Comparison of ENCODE assay signal across 16 mouse cellular contexts in the genomic region with DNA sequence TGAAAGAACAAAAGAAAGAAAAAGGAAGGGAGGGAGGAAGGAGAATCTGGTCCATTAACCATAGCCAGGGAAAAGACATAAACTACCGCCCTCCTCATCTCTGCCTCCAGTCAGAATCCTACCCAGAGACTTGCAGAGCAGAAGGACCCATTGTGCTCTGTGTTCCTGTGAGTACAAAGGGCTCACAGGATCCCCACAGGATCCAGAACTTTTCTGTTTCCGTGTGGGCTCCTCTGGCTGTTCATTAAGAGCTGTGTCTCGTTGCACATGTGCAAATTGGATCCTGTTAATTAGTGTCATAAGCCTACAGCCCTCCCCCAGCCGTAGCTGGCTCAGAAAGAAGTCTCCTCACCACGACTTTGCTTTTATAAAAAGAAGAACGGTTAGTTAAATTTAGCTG. TPM values are rescaled to one million over a fixed set of nuclear protein-coding genes. Genes with fewer than 3 reads are reported as not detected.
DNase-seq lines count a peak whose midpoint lies in the region; ATAC-seq and TF ChIP-seq lines count a peak whose summit lies in the region.
"Had no signal": no experiment of that assay in that cellular context is flagged by ENCODE, and none has a peak within 500 bp of the region (broad histone marks: within the 10 kb centered on the region; RNA-seq: fewer than 3 reads in every experiment).

No protein-coding gene starts in this region.

- ATAC-seq in forebrain, embryonic 13.5 days = peak; percentile 66
- no peak for ATAC-seq in midbrain, postnatal 0 days (ENCODE audit: low FRiP score)
- ATAC-seq in CD4-positive, CD25-positive, alpha-beta regulatory T cell, adult 4 months = no peak
- ATAC-seq: liver, embryonic 12.5 days; Patski had no signal

- H3K27me3 ChIP-seq in forebrain, embryonic 13.5 days = no peaks in the 10 kb centered on the region
- H3K27me3 ChIP-seq in midbrain, postnatal 0 days (ENCODE audit: insufficient read depth, low read length) = no peaks in the 10 kb centered on the region
- H3K27me3 ChIP-seq: liver, embryonic 12.5 days; Patski had no signal

- H3K36me3 ChIP-seq in forebrain, embryonic 13.5 days (ENCODE audit: poor library complexity, severe bottlenecking) = peaks cover 73% of the 10 kb centered on the region
- peaks cover 49% of the 10 kb centered on the region for H3K36me3 ChIP-seq in midbrain, postnatal 0 days (ENCODE audit: insufficient read depth, low read length)

- DNase-seq in layer of hippocampus, adult 2 months (ENCODE audit: low spot score in 2 of 2) = no peak
- no peak for DNase-seq in layer of hippocampus, adult 8-10 months (ENCODE audit: low spot score in 2 of 2)
- DNase-seq in kidney, adult 8-10 months = peak; percentile 74 to 77
- DNase-seq in midbrain, postnatal 0 days (ENCODE audit: low spot score) = peak; percentile 44
- DNase-seq in frontal cortex, postnatal 10 days (ENCODE audit: low spot score in 2 of 2) = no peak
- no peak for DNase-seq in lung, postnatal 36 days
- DNase-seq: adrenal gland, postnatal 10 days; cerebellum, adult 11-12 months; lung, postnatal 4 days had no signal

- TF ChIP-seq CTCF in layer of hippocampus, adult 2 months (conservative IDR thresholded peaks at IDR 0.05) = no peak
- no peak for TF ChIP-seq CTCF in midbrain, postnatal 0 days (IDR thresholded peaks at IDR 0.05)

- H3K27ac ChIP-seq in layer of hippocampus, adult 2 months = peak overlapping the region; percentile 74
- peak overlapping the region; percentile 66 for H3K27ac ChIP-seq in forebrain, embryonic 13.5 days
- no peak overlapping the region for H3K27ac ChIP-seq in midbrain, postnatal 0 days (ENCODE audit: low read depth, low read length)
- H3K27ac ChIP-seq: left cerebral cortex, adult 2 months; liver, embryonic 12.5 days had no signal

- no peak overlapping the region for H3K4me2 ChIP-seq in forebrain, embryonic 13.5 days
- H3K4me2 ChIP-seq in midbrain, postnatal 0 days (ENCODE audit: low read depth, low read length, poor library complexity, severe bottlenecking) = no peak overlapping the region
- H3K4me2 ChIP-seq: heart, embryonic 11.5 days; liver, embryonic 12.5 days had no signal

- 0 out of 2 replicates have a peak overlapping the region, but pooled peaks have one; percentile 13 for H3K9ac ChIP-seq in forebrain, embryonic 13.5 days
- H3K9ac ChIP-seq in midbrain, postnatal 0 days (replicated peaks; ENCODE audit: low read length, poor library complexity, severe bottlenecking) = no peak overlapping the region
- H3K9ac ChIP-seq: liver, embryonic 12.5 days had no signal

- H3K9me3 ChIP-seq in forebrain, embryonic 13.5 days (replicated peaks) = no peaks in the 10 kb centered on the region
- H3K9me3 ChIP-seq in midbrain, postnatal 0 days (ENCODE audit: low read length) = no peaks in the 10 kb centered on the region
- H3K9me3 ChIP-seq: liver, embryonic 12.5 days had no signal

- no peak overlapping the region for H3K4me3 ChIP-seq in layer of hippocampus, adult 2 months
- H3K4me3 ChIP-seq in forebrain, embryonic 13.5 days = no peak overlapping the region
- no peak overlapping the region for H3K4me3 ChIP-seq in midbrain, postnatal 0 days (ENCODE audit: low read depth, low read length)
- H3K4me3 ChIP-seq: left cerebral cortex, adult 2 months; liver, embryonic 12.5 days had no signal

- H3K4me1 ChIP-seq in forebrain, embryonic 13.5 days = peaks cover 28% of the 10 kb centered on the region
- no peaks in the 10 kb centered on the region for H3K4me1 ChIP-seq in midbrain, postnatal 0 days (ENCODE audit: insufficient read depth, low read length)
- H3K4me1 ChIP-seq: liver, embryonic 12.5 days had no signal

- WGBS in forebrain, embryonic 13.5 days = 19% methylated on average over 6 of the region's 6 CpGs
- WGBS in midbrain, postnatal 0 days = 50% methylated on average over 6 of the region's 6 CpGs

RNA-seq across cellular contexts. Expression of a gene that starts 41.0 kb away (rescaled TPM):
- under 1 TPM; 0.49 to 0.96 TPM for total RNA-seq in layer of hippocampus, adult 2 months (2021)
- under 1 TPM; 0.33 to 0.58 (median 0.46) TPM for total RNA-seq in layer of hippocampus, adult 8-10 months (2022)
- not detected in 2 replicates for polyA plus RNA-seq in forebrain, embryonic 13.5 days (2015; fragmentation: Nextera tagmentation; extraction: Ambion mirVana)
- not detected in 2 replicates for total RNA-seq in midbrain, postnatal 0 days (2014; rRNA removed)
- 0.29 and 0.32 TPM in 2 replicates for polyA plus RNA-seq in midbrain, postnatal 0 days (2015; fragmentation: Nextera tagmentation; extraction: Ambion mirVana)
- polyA plus RNA-seq in CD4-positive, CD25-positive, alpha-beta regulatory T cell, adult 4 months (2017; shearing (Covaris generic)) = 1 to 10 TPM; 6.3 to 7.4 TPM
- polyA plus RNA-seq: heart, embryonic 11.5 days; liver, embryonic 12.5 days; neural tube, embryonic 11.5 days had no signal

Comparison
In these comparisons a context has a peak if more than half of its experiments do, and no peak if none do; other contexts are left out.
1. DNase-seq: peak in kidney, adult 8-10 months (2 of 2) and midbrain, postnatal 0 days (single experiment); none in layer of hippocampus, adult 2 months (0 of 2), layer of hippocampus, adult 8-10 months (0 of 2), frontal cortex, postnatal 10 days (0 of 2) and lung, postnatal 36 days (single experiment).